Mouse (Mus musculus) layer of hippocampus, adult 9-10 months (tissue): Measurements from ENCODE around the gene Actr3b.

Experiments used
- DNase-seq: peaks from one replicate; pipeline ENCODE4 v3.0.0; 2022; ENCODE audit warnings: low spot score

Gene Actr3b

GRCm38 (mm10) chr5:25889746-25890382 lies 130.1 kb downstream of the Actr3b start:
- no peak for DNase-seq

- DNase-seq, result peak; percentile 13
Observed at GRCm38 (mm10) chr5:25891321-25891720, 131.5 kb downstream of the Actr3b start.
